Mouse (Mus musculus): ENCODE measurements around the gene Gm45711.
"Not testable (repeated sequence)": the region's sequence is repeated elsewhere in the genome, so short reads cannot be mapped to it uniquely, and the experiment has no call there.

- TF ChIP-seq EP300 (IDR thresholded peaks at IDR 0.05; ENCODE audit: low read length); POLR2AphosphoS2 (IDR thresholded peaks at IDR 0.05; ENCODE audit: low read depth, low read length); CTCF (conservative IDR thresholded peaks at IDR 0.05 in 1 of 2, IDR thresholded peaks at IDR 0.05 in 1 of 2; ENCODE audit: low read depth in 2 of 2, low read length in 2 of 2); ZNF384 (IDR thresholded peaks at IDR 0.05; ENCODE audit: low read depth, low read length); RCOR1 (conservative IDR thresholded peaks at IDR 0.05; ENCODE audit: low read depth, low read length); BHLHE40 (IDR thresholded peaks at IDR 0.05; ENCODE audit: low read depth, low read length): not testable (repeated sequence)
These were observed at the start of gene Gm45711, which contains the start of gene Cmtm1 for GRCm38 (mm10) chr8:104309441-104310155.
